Mouse (Mus musculus) lung, embryonic 14.5 days (tissue): Measurements from ENCODE around the gene Crebl2. TPM values are rescaled to one million over a fixed set of nuclear protein-coding genes. Genes with fewer than 3 reads are reported as not detected.

ENCODE experiments used
- ATAC-seq: fragments of 200-750 bp; cut with Nextera tagmentation; 2 replicates; pipeline ENCODE4 v1.8.0; 2017; ENCODE audit warnings: mild to moderate bottlenecking, moderate TSS enrichment, moderate library complexity; ENCODE audit not compliant: insufficient read depth
- DNase-seq: peaks from one replicate; pipeline ENCODE4 v3.0.0-alpha.2; 2015
- H3K27ac ChIP-seq: fragments of 300-500 bp; sonication (generic); 2 replicates; pipeline ENCODE4 v1.5.1; 2014; ENCODE audit warnings: low read depth, mild to moderate bottlenecking, moderate library complexity
- H3K27me3 ChIP-seq: fragments of 300-500 bp; sonication (generic); 2 replicates; pipeline ENCODE4 v1.6.1; 2014; ENCODE audit warnings: low read length, control low read depth; ENCODE audit not compliant: insufficient read depth
- H3K36me3 ChIP-seq: fragments of 300-500 bp; sonication (generic); 2 replicates; pipeline ENCODE4 v1.6.1; 2014; ENCODE audit warnings: control low read depth; ENCODE audit not compliant: insufficient read depth
- H3K4me1 ChIP-seq: fragments of 300-500 bp; sonication (generic); 2 replicates; pipeline ENCODE4 v1.6.1; 2014; ENCODE audit warnings: antibody characterized with exemption, control low read depth; ENCODE audit not compliant: insufficient read depth
- H3K4me2 ChIP-seq: fragments of 300-500 bp; sonication (generic); 2 replicates; pipeline ENCODE4 v1.6.1; 2014; ENCODE audit warnings: mild to moderate bottlenecking
- H3K4me3 ChIP-seq: fragments of 300-500 bp; sonication (generic); 2 replicates; pipeline ENCODE4 v1.5.1; 2014; ENCODE audit warnings: low read depth, low read length
- H3K9ac ChIP-seq: fragments of 300-500 bp; sonication (generic); 2 replicates; pipeline ENCODE4 v1.6.1; 2014
- H3K9me3 ChIP-seq: fragments of 300-500 bp; sonication (generic); 2 replicates; pipeline ENCODE4 v1.6.1; 2016; ENCODE audit warnings: low read depth, low read length, control low read depth
- CTCF ChIP-seq: IDR thresholded peaks from 2 replicates; pipeline ENCODE4 v1.5.1; 2016; ENCODE audit warnings: antibody characterized with exemption, low read depth
- WGBS: fragments of 180-500 bp; shearing (Covaris S2); extraction: QIAGEN DNeasy Blood & Tissue Kit; methylation state at CpG from one replicate; pipeline ENCODE4 v1.1.7; 2014; 5-methylcytosine and 5-hydroxymethylcytosine counted together
- polyA plus RNA-seq: library from polyadenylated mRNA; unstranded; fragments of >200 nt; fragmentation: Nextera tagmentation; extraction: Ambion mirVana; gene quantifications from 2 replicates; pipeline ENCODE4 v1.2.1, GENCODE M21; 2014

The Crebl2 gene
- polyA plus RNA-seq, 1 experiment from 2014 or later, result 1.4 TPM

DNA sequence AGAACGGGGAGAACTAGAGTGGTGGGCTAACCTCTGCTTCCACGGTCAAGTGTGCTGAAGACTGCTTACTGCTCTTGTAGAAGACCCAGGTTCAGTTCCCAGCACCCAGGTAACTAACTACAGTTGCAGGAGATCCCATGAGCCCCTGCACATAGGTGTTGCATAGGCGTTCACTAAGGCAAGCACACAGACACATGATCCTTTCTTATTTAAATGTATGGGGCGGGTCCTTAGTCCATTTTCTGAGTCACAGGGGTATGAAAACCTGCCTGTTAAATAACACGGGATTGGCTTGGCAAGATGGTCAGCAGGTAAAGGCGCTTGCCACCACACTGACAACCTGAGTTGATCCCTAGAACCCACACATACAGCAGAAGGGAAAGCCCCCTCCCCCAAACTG, 29.1 kb downstream of the Crebl2 start:
- no peak for TF ChIP-seq CTCF
- Histone ChIP-seq H3K27me3 (0 out of 2 replicates have a peak, but pooled peaks cover 3% of the 10 kb centered on the region), H3K9me3 (no peaks in the 10 kb centered on the region), H3K4me2 (no peak overlapping the region), H3K27ac (no peak overlapping the region), H3K4me1 (peaks cover 14% of the 10 kb centered on the region; the same call in 1 of the 2 replicates), H3K9ac (no peak overlapping the region), H3K36me3 (no peaks in the 10 kb centered on the region), H3K4me3 (no peak overlapping the region)
- ATAC-seq (no peak), DNase-seq (no peak)
- WGBS, result 86% methylated on average over 6 of the region's 6 CpGs

DNA sequence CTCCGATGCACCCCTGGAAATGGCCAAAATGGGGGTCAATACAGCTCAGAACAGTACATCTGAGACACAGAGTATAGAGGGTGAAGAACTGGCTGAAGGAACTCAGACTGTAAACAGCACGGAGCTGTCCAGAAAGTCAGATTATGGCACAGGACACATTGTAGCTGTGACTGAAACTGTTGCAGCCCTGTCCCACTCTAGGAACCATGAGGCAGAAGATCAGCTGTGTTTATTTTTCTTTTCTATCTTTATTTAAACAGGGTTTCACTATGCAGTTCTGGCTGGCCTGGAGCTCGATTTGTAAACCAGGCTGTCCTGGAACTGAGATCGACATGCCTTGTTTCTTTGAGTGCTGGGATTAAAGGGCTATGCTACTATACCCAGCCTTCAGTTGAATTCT, 30.3 kb downstream of the Crebl2 start:
- no peaks in the 10 kb centered on the region for H3K36me3 ChIP-seq
- peak overlapping the region; percentile 48; the same call in 1 of the 2 replicates for H3K27ac ChIP-seq
- 14% methylated on average over 4 of the region's 4 CpGs for whole genome bisulfite sequencing
- H3K9me3 ChIP-seq, result no peaks in the 10 kb centered on the region
- no peak overlapping the region for H3K9ac ChIP-seq
- no peak for TF ChIP-seq CTCF
- 0 out of 2 replicates have a peak, but pooled peaks cover 3% of the 10 kb centered on the region for H3K27me3 ChIP-seq
- peaks cover 14% of the 10 kb centered on the region; the same call in 1 of the 2 replicates for H3K4me1 ChIP-seq
- DNase-seq (peak; percentile 69), ATAC-seq (peak; percentile 42)
- H3K4me3 ChIP-seq, result no peak overlapping the region
- no peak overlapping the region for H3K4me2 ChIP-seq

DNA sequence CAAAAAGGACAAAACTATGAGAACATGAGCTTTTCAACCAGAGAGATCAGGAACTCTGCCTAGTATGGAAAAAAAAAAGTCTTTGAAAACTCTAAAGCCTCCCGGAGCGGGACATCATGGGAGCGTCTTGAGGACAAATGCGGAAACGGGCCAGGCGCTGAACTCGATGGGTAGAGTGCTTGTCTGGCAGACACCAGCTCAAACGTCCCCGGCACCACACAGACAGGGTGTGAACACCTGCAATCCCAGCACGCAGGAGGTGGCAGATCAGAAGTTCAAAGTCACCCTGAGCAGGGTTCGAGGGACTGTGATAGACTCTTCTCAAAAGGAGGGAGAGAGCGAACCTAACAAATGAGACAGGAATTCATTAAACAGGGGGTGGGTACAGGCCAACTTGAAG, 31.4 kb downstream of the Crebl2 start:
- TF ChIP-seq CTCF, result no peak
- 71% methylated on average over 12 of the region's 12 CpGs for WGBS
- Histone ChIP-seq H3K9me3 (no peaks in the 10 kb centered on the region), H3K27me3 (0 out of 2 replicates have a peak, but pooled peaks cover 3% of the 10 kb centered on the region), H3K9ac (no peak overlapping the region), H3K4me3 (no peak overlapping the region), H3K27ac (no peak overlapping the region), H3K36me3 (no peaks in the 10 kb centered on the region), H3K4me2 (no peak overlapping the region), H3K4me1 (peaks cover 14% of the 10 kb centered on the region; the same call in 1 of the 2 replicates)
- DNase-seq (no peak), ATAC-seq (no peak)

DNA sequence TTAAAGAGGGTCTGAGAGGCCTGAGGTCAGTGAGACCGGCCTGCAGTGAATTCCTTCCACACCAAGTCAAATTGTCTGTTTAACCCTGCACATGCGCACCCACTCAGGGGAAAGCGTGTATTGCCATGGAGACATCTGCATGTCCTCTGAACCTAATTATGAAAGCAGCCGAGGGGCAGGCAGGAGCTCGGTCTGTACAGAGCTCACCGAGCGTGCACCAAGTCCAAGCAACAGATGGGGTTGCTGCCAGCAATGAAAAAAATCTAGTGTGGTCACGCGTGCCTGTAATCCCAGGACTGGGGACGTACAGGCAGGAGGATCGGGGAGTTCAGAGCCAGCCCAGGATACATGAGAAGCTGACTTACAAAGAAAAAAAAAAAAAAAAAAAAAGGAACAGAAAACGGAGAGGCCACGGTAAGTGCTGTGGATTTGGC, 32.7 kb downstream of the Crebl2 start:
- DNase-seq, result peak; percentile 45
- no peaks in the 10 kb centered on the region for H3K9me3 ChIP-seq
- no peak for TF ChIP-seq CTCF
- peak overlapping the region; percentile 23 for H3K4me3 ChIP-seq
- ATAC-seq, result peak; percentile 48
- peaks cover 14% of the 10 kb centered on the region; the same call in 1 of the 2 replicates for H3K4me1 ChIP-seq
- H3K9ac ChIP-seq, result no peak overlapping the region
- H3K36me3 ChIP-seq, result no peaks in the 10 kb centered on the region
- 13% methylated on average over 13 of the region's 13 CpGs for WGBS
- 0 out of 2 replicates have a peak, but pooled peaks cover 3% of the 10 kb centered on the region for H3K27me3 ChIP-seq
- H3K27ac ChIP-seq, result no peak overlapping the region
- H3K4me2 ChIP-seq, result peak overlapping the region; percentile 59

DNA sequence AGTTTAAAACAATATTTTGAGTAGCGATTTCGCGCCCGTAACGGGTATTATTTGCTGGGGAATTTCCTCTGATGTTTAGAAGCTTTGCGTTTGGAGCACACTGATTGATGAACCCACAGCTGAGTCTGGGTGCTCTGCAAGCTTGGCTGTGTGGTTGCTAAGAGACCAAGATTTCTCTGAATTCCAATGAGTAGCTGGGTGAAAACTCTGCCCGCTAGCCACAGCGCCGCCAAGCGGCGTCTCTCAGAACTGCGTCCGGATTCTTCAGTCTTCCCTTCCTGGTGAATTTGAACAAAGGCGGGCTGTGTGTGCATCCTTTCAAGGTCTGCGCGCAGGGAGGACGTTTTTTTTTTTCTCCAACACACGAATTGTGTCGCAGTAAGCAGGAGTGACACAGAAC, 33.2 kb downstream of the Crebl2 start:
- peak overlapping the region; percentile 59 for H3K4me2 ChIP-seq
- H3K36me3 ChIP-seq, result no peaks in the 10 kb centered on the region
- H3K27me3 ChIP-seq, result 0 out of 2 replicates have a peak, but pooled peaks cover 3% of the 10 kb centered on the region
- H3K27ac ChIP-seq, result no peak overlapping the region
- no peaks in the 10 kb centered on the region for H3K9me3 ChIP-seq
- peak; percentile 98 for DNase-seq
- WGBS, result under 1% methylated on average over 19 of the region's 19 CpGs
- peak overlapping the region; percentile 23 for H3K4me3 ChIP-seq
- H3K9ac ChIP-seq, result no peak overlapping the region
- ATAC-seq, result peak; percentile 79
- H3K4me1 ChIP-seq, result peaks cover 14% of the 10 kb centered on the region; the same call in 1 of the 2 replicates
- TF ChIP-seq CTCF, result peak; percentile 96

DNA sequence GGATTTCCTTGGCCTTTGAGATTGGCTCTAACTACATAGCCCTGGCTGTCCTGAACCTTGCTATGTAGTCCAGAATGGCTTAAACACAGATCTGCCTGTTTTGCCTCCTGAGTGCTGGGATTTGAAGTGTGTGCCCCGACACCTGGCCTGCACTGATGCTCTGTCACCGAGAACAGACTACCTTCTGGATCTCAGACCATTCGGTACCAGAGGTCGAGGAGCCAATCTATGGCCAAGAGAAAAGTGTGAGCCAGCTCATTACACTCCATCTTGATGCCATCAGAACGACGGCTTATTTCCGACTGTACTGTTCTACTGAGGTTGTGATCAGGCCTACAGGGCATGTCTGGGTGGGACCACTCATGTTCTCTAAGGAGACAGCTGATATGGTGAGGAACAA, 36.2 kb downstream of the Crebl2 start:
- DNase-seq, result no peak
- Histone ChIP-seq H3K27me3 (0 out of 2 replicates have a peak, but pooled peaks cover 3% of the 10 kb centered on the region), H3K36me3 (peaks cover 9% of the 10 kb centered on the region; the same call in 1 of the 2 replicates), H3K27ac (no peak overlapping the region), H3K4me3 (no peak overlapping the region), H3K9me3 (no peaks in the 10 kb centered on the region), H3K9ac (no peak overlapping the region), H3K4me2 (no peak overlapping the region), H3K4me1 (peaks cover 9% of the 10 kb centered on the region; the same call in 1 of the 2 replicates)
- 87% methylated on average over 7 of the region's 7 CpGs for WGBS
- TF ChIP-seq CTCF, result no peak
- no peak for ATAC-seq

DNA sequence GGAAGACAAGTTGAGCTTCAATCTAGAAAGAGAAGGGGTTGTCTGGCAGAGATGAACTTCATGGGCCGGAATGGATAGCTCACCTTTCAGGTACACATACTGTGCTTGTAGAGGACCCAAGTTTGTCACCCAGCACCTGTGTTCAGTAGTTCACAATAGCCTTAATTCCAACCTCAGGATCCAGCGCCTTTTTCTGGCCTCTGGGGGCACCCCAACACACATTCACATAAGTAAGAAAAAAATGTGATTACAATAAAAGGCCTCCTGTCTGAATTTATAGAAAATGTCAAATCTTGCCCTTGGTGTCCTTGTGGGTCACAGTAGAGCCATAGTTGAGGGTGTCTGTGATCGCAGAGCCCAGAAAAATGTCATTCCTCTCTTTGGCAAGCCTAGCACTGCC, 37.4 kb downstream of the Crebl2 start:
- Histone ChIP-seq H3K4me3 (no peak overlapping the region), H3K27ac (no peak overlapping the region), H3K9ac (no peak overlapping the region), H3K4me1 (0 out of 2 replicates have a peak, but pooled peaks cover 5% of the 10 kb centered on the region), H3K36me3 (peaks cover 9% of the 10 kb centered on the region; the same call in 1 of the 2 replicates), H3K9me3 (no peaks in the 10 kb centered on the region), H3K4me2 (no peak overlapping the region), H3K27me3 (no peaks in the 10 kb centered on the region)
- no peak for ATAC-seq
- no peak for TF ChIP-seq CTCF
- 78% methylated on average over 3 of the region's 3 CpGs for WGBS
- DNase-seq, result no peak
